Mouse (Mus musculus) hindbrain, postnatal 0 days (tissue): ENCODE data around the gene Yrdc. TPM values are rescaled to one million over a fixed set of nuclear protein-coding genes. Genes with fewer than 3 reads are reported as not detected.
A peak's percentile ranks its signal among the peaks of the same experiment; 100 is the strongest.

Source experiments
- ATAC-seq: fragments of 200-750 bp; cut with Nextera tagmentation; 2 replicates; pipeline ENCODE4 v1.8.0; 2017; ENCODE audit warnings: mild to moderate bottlenecking, moderate TSS enrichment, moderate library complexity
- DNase-seq: peaks from one replicate; pipeline ENCODE4 v3.0.0-alpha.2; 2015; ENCODE audit warnings: low spot score
- H3K27ac ChIP-seq: fragments of 300-500 bp; sonication (generic); 2 replicates; pipeline ENCODE4 v1.5.1; 2014; ENCODE audit warnings: mild to moderate bottlenecking
- H3K27me3 ChIP-seq: fragments of 300-500 bp; sonication (generic); 2 replicates; pipeline ENCODE4 v1.6.1; 2014; ENCODE audit warnings: low read length, mixed read lengths; ENCODE audit not compliant: insufficient read depth
- H3K36me3 ChIP-seq: fragments of 300-500 bp; sonication (generic); 2 replicates; pipeline ENCODE4 v1.6.1; 2014; ENCODE audit warnings: low read length, mixed read lengths; ENCODE audit not compliant: insufficient read depth
- H3K4me1 ChIP-seq: fragments of 300-500 bp; sonication (generic); 2 replicates; pipeline ENCODE4 v1.6.1; 2014; ENCODE audit warnings: antibody characterized with exemption, low read length, mixed read lengths; ENCODE audit not compliant: insufficient read depth
- H3K4me2 ChIP-seq: fragments of 300-500 bp; sonication (generic); 2 replicates; pipeline ENCODE4 v1.6.1; 2014; ENCODE audit warnings: low read depth, mild to moderate bottlenecking, low read length, moderate library complexity, mixed read lengths
- H3K4me3 ChIP-seq: fragments of 300-500 bp; sonication (generic); 2 replicates; pipeline ENCODE4 v1.5.1; 2014; ENCODE audit warnings: low read length
- H3K9ac ChIP-seq: fragments of 300-500 bp; sonication (generic); replicated peaks from 2 replicates; pipeline ENCODE4 v1.6.1; 2014; ENCODE audit warnings: mild to moderate bottlenecking, low read length, moderate library complexity, mixed read lengths
- H3K9me3 ChIP-seq: fragments of 300-500 bp; sonication (generic); 2 replicates; pipeline ENCODE4 v1.6.1; 2016; ENCODE audit warnings: low read length, mixed read lengths
- CTCF ChIP-seq: IDR thresholded peaks from 2 replicates; pipeline ENCODE4 v1.5.1; 2016; ENCODE audit warnings: antibody characterized with exemption, control low read depth, low read depth
- WGBS: fragments of 180-500 bp; shearing (Covaris S2); extraction: QIAGEN DNeasy Blood & Tissue Kit; methylation state at CpG from one replicate; pipeline ENCODE4 v1.1.7; 2014; 5-methylcytosine and 5-hydroxymethylcytosine counted together
- polyA plus RNA-seq: library from polyadenylated mRNA; unstranded; fragments of >200 nt; fragmentation: Nextera tagmentation; extraction: Ambion mirVana; gene quantifications from 2 replicates; pipeline ENCODE4 v1.2.1, GENCODE M21; 2015
- total RNA-seq: library from RNA; depleted of rRNA; stranded (reverse); fragments of >200 nt; gene quantifications from 2 replicates; pipeline ENCODE4 v1.2.3, GENCODE M21; 2014; rRNA removed

Yrdc gene
- total and polyA plus RNA-seq, 2 experiments from 2014 or later, result 52.9 TPM

DNA sequence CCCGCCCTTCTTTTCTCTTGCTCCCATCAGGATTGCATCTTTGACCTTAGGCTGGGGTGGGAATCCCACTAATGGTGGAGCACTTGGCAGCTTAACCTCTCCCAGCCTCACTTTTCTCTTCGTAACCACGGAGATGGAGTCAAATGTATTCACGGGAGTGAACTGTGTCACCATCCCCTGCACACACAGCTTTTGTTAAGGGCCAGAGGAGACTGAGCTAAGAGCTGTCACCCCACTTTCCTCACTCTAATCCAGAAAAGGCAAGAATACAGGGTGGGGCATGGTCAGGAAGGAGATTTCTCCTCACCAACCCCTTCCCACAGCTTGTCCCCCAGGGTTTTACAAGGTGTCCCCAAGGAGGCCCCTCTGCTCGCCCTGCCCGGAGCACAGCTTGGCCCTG is 43.3 kb downstream of the Yrdc start:
- H3K4me2 ChIP-seq, result peak overlapping the region; percentile 68
- H3K9ac ChIP-seq, result peak overlapping the region; percentile 55
- H3K36me3 ChIP-seq, result no peaks in the 10 kb centered on the region
- peak overlapping the region; percentile 43 for H3K4me3 ChIP-seq
- H3K9me3 ChIP-seq, result no peaks in the 10 kb centered on the region
- TF ChIP-seq CTCF, result no peak
- ATAC-seq (no peak), DNase-seq (no peak)
- WGBS, result 28% methylated on average over 6 of the region's 6 CpGs
- H3K27ac ChIP-seq, result peak overlapping the region; percentile 60; the same call in 1 of the 2 replicates
- 0 out of 2 replicates have a peak, but pooled peaks cover 6% of the 10 kb centered on the region for H3K27me3 ChIP-seq
- peaks cover 8% of the 10 kb centered on the region; the same call in 1 of the 2 replicates for H3K4me1 ChIP-seq

DNA sequence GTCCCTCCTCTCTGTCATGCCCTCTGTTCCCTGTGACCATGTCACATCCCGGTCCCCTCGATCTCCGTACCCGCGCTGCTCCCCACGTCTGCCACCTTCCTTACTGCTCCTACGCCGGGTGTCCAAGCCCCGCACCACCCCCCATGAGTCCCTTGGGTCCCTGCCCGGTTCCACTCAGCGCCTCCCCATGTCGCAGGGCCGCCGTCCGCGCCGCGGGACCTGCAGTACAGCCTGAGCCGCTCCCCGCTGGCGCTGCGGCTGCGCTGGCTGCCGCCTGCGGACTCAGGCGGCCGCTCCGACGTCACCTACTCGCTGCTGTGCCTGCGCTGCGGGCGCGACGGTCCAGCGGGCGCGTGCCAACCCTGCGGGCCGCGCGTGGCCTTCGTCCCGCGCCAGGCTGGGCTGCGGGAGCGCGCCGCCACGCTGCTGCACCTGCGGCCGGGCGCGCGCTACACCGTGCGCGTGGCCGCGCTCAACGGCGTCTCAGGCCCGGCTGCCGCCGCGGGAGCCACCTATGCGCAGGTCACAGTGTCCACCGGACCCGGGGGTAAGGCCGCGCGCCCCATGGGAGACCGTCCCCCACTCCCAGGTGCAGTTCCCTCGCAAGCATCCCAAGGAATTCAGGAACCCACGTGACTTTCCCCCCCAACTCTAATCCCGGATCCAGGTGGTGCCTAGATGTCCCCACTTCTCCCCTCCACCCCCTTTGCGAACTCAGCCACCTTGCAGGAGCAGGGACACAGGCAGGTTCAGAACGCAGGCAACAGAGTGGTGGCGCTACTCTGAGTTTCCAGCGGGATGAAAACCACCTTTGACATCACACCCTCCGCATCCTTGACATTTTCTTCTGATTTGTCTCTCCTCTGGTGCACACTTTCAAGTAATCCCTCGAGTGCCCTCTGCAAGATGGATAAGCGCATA is 44.3 kb downstream of the Yrdc start:
- TF ChIP-seq CTCF, result peak; percentile 36
- ATAC-seq (peak; percentile 84), DNase-seq (peak; percentile 85)
- Histone ChIP-seq H3K4me3 (peak overlapping the region; percentile 43), H3K27me3 (0 out of 2 replicates have a peak, but pooled peaks cover 6% of the 10 kb centered on the region), H3K9me3 (no peaks in the 10 kb centered on the region), H3K27ac (peak overlapping the region; percentile 60; the same call in 1 of the 2 replicates), H3K4me2 (peak overlapping the region; percentile 68), H3K36me3 (no peaks in the 10 kb centered on the region), H3K4me1 (peaks cover 8% of the 10 kb centered on the region; the same call in 1 of the 2 replicates), H3K9ac (peak overlapping the region; percentile 55)
- WGBS, result under 1% methylated on average over 83 of the region's 83 CpGs

DNA sequence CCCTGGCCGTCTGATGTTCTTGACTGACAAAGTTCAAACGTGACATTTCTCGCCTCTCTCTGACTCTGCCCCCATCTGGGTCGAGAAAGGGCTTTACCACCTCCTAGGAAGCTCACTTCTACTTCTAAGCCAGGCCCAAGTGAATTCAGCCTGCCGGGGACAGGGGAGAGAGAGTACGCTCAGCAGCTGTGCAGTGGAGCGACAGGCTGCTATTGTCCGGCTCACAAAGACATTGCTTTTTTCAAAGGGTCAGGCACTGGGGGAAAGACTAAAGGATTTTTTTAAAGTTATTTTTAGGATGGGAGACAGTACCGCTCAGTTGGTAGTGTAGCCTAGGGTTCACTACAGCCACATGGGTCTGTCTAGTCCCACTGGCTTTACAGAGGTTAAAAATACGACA is 47.9 kb downstream of the Yrdc start:
- TF ChIP-seq CTCF, result no peak

DNA sequence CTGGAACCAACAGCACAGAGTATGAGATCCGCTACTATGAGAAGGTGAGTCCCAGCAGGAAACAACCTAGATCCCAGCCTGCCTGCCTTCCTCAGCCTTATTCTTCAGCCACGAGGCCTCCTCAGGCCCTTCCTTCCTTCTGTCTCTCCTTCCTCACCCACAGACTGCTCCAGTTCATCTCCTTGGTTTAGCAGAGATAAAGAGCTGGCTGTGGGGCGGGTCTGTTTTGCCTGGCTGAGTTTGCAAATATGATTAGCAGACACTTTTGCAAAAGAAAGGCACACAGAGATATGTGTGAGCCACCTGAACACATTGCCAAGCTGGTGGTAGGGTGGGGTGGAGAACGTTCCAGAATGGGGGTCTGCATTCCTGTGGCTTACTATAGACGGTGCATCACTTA is 49.4 kb downstream of the Yrdc start:
- no peak for TF ChIP-seq CTCF
- Histone ChIP-seq H3K4me3 (no peak overlapping the region), H3K4me2 (no peak overlapping the region), H3K36me3 (no peaks in the 10 kb centered on the region), H3K9me3 (no peaks in the 10 kb centered on the region), H3K9ac (no peak overlapping the region), H3K27ac (no peak overlapping the region), H3K4me1 (0 out of 2 replicates have a peak, but pooled peaks cover 2% of the 10 kb centered on the region), H3K27me3 (0 out of 2 replicates have a peak, but pooled peaks cover 4% of the 10 kb centered on the region)
- 68% methylated on average over 5 of the region's 5 CpGs for WGBS
- ATAC-seq (no peak), DNase-seq (no peak)

More for the DNA sequence above, 47.9 kb downstream of the Yrdc start:
- no peak for DNase-seq
- H3K9ac ChIP-seq, result no peak overlapping the region
- no peaks in the 10 kb centered on the region for H3K36me3 ChIP-seq
- no peak overlapping the region for H3K4me3 ChIP-seq
- H3K27me3 ChIP-seq, result 0 out of 2 replicates have a peak, but pooled peaks cover 6% of the 10 kb centered on the region
- no peak overlapping the region for H3K27ac ChIP-seq
- ATAC-seq, result no peak
- no peaks in the 10 kb centered on the region for H3K9me3 ChIP-seq
- no peak overlapping the region for H3K4me2 ChIP-seq
- peaks cover 8% of the 10 kb centered on the region; the same call in 1 of the 2 replicates for H3K4me1 ChIP-seq
- 30% methylated on average over 10 of the region's 10 CpGs for WGBS

Other genes with a start within 250 kb of the Yrdc start
- 0.26 TPM in 1 of 2 replicates, not detected in the other for gene 3100002H09Rik, start 239.9 kb upstream of the Yrdc start, total RNA-seq
- 0.23 TPM in 1 of 2 replicates, not detected in the other for gene 3100002H09Rik, start 239.9 kb upstream of the Yrdc start, polyA plus RNA-seq
- gene Pou3f1, start 193.9 kb upstream of the Yrdc start, total RNA-seq, result 4.8 and 7.0 TPM in 2 replicates
- 4.1 and 6.3 TPM in 2 replicates for gene Pou3f1, start 193.9 kb upstream of the Yrdc start, polyA plus RNA-seq
- 4.0 and 9.0 TPM in 2 replicates for gene Utp11, start 157.1 kb upstream of the Yrdc start, total RNA-seq
- 31.2 and 39.0 TPM in 2 replicates for gene Utp11, start 157.1 kb upstream of the Yrdc start, polyA plus RNA-seq
- 7.1 and 7.3 TPM in 2 replicates for gene Fhl3, start 150.0 kb upstream of the Yrdc start, total RNA-seq
- gene Fhl3, start 150.0 kb upstream of the Yrdc start, polyA plus RNA-seq, result 2.5 and 3.1 TPM in 2 replicates
- gene Sf3a3, start 135.9 kb upstream of the Yrdc start, total RNA-seq, result 18.7 and 33.0 TPM in 2 replicates
- gene Sf3a3, start 135.9 kb upstream of the Yrdc start, polyA plus RNA-seq, result 79.7 and 87.9 TPM in 2 replicates
- 15.9 and 16.0 TPM in 2 replicates for gene Inpp5b, start 108.8 kb upstream of the Yrdc start, total RNA-seq
- 14.9 and 15.4 TPM in 2 replicates for gene Inpp5b, start 108.8 kb upstream of the Yrdc start, polyA plus RNA-seq
- gene Mtf1, start 48.6 kb upstream of the Yrdc start, total RNA-seq, result 7.7 and 17.3 TPM in 2 replicates
- 23.4 and 24.7 TPM in 2 replicates for gene Mtf1, start 48.6 kb upstream of the Yrdc start, polyA plus RNA-seq
- 206 and 212 TPM in 2 replicates for gene 1110065P20Rik, start 517 bp downstream of the Yrdc start, total RNA-seq
- 143 and 152 TPM in 2 replicates for gene 1110065P20Rik, start 517 bp downstream of the Yrdc start, polyA plus RNA-seq
- gene Maneal, start 11.5 kb downstream of the Yrdc start, total RNA-seq, result 52.3 and 56.9 TPM in 2 replicates
- 9.4 and 9.6 TPM in 2 replicates for gene Maneal, start 11.5 kb downstream of the Yrdc start, polyA plus RNA-seq
- gene Epha10, start 30.2 kb downstream of the Yrdc start, total RNA-seq, result 28.4 and 49.6 TPM in 2 replicates
- gene Epha10, start 30.2 kb downstream of the Yrdc start, polyA plus RNA-seq, result 13.7 and 14.2 TPM in 2 replicates
- gene 9930104L06Rik, start 86.4 kb downstream of the Yrdc start, total RNA-seq, result 12.8 and 15.5 TPM in 2 replicates
- 9.3 and 9.4 TPM in 2 replicates for gene 9930104L06Rik, start 86.4 kb downstream of the Yrdc start, polyA plus RNA-seq
- 10.8 and 17.1 TPM in 2 replicates for gene Cdca8, start 88.6 kb downstream of the Yrdc start, total RNA-seq
- 28.9 and 35.1 TPM in 2 replicates for gene Cdca8, start 88.6 kb downstream of the Yrdc start, polyA plus RNA-seq
- gene Rspo1, start 135.8 kb downstream of the Yrdc start, total RNA-seq, result 0.36 and 13.6 TPM in 2 replicates
- gene Rspo1, start 135.8 kb downstream of the Yrdc start, polyA plus RNA-seq, result 0.74 and 0.95 TPM in 2 replicates
- gene Gnl2, start 165.9 kb downstream of the Yrdc start, total RNA-seq, result 22.5 and 26.0 TPM in 2 replicates
- gene Gnl2, start 165.9 kb downstream of the Yrdc start, polyA plus RNA-seq, result 70.2 and 77.6 TPM in 2 replicates
- 0.73 and 2.4 TPM in 2 replicates for gene Dnali1, start 215.0 kb downstream of the Yrdc start, total RNA-seq
- gene Dnali1, start 215.0 kb downstream of the Yrdc start, polyA plus RNA-seq, result 1.4 and 1.5 TPM in 2 replicates
- gene Snip1, start 216.0 kb downstream of the Yrdc start, total RNA-seq, result 29.2 and 35.0 TPM in 2 replicates
- gene Snip1, start 216.0 kb downstream of the Yrdc start, polyA plus RNA-seq, result 15.7 and 16.3 TPM in 2 replicates
- 47.0 and 50.4 TPM in 2 replicates for gene Meaf6, start 234.5 kb downstream of the Yrdc start, total RNA-seq
- gene Meaf6, start 234.5 kb downstream of the Yrdc start, polyA plus RNA-seq, result 131 and 133 TPM in 2 replicates